Mouse (Mus musculus): ENCODE data around the gene 4930568D16Rik.

- TF ChIP-seq CTCF (IDR thresholded peaks at IDR 0.05; ENCODE audit: extremely low read depth, insufficient read depth, insufficient read length, insufficient replicate concordance), result no peak
- TF ChIP-seq POLR2A (IDR thresholded peaks at IDR 0.05; ENCODE audit: low read depth, low read length), result no peak
These were observed 49.9 kb downstream of the 4930568D16Rik start for GRCm38 (mm10) chr2:35317604-35318003.
